Mouse (Mus musculus) cerebellum, postnatal 36 days (tissue): Measurements from ENCODE around the gene Adam20.
"Not testable (repeated sequence)": the region's sequence is repeated elsewhere in the genome, so short reads cannot be mapped to it uniquely, and the experiment has no call there.

Experiments used
- DNase-seq, 2 experiments: peaks; one replicate each; pipeline ENCODE4 v3.0.0; 2021 to 2022; ENCODE audit warnings: mixed read lengths in 2 of 2

The Adam20 gene

DNA sequence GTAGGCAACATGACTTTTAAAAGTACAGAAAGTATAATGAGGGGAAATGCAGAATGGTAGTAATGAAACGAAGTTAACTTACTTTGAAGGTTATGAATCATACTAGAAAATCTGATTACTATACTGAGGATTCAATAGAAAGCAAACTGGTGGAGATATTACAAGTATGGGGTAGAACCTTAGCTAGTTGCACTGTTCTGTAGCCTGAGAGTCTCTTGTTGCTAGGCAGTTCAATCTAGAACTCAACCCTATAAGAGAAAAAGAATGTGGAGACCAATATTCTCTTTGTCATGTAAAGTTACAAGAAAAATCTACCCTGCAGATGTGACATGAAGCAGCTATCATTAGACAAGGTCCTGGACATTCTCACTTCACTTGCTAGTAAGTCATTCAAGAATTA, at the start of gene Adam20:
Gene Adam20, plus strand, starts transcription at position 301 of the 400 bp plus-strand sequence.
- DNase-seq = not testable (repeated sequence)

DNA sequence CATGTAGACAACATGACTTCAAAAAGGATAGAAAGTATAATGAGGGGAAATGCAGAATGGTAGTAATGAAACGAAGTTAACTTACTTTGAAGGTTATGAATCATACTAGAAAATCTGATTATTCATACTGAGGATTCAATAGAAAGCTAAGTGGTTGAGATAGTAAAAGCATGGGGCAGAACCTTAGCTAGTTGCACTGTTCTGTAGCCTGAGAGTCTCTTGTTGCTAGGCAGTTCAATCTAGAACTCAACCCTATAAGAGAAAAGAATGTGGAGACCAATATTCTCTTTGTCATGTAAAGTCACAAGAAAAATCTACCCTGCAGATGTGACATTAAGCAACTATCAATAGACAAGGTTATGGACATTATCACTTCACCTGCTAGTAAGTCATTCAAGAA, 41.2 kb upstream of the Adam20 start, which contains the start of gene Adam25:
Gene Adam25, plus strand, starts transcription at position 301 of the 400 bp plus-strand sequence.
- DNase-seq = not testable (repeated sequence)

GRCm38 (mm10) chr8:40783320-40783719, 9.8 kb upstream of the Adam20 start:
- DNase-seq = no peak

DNA sequence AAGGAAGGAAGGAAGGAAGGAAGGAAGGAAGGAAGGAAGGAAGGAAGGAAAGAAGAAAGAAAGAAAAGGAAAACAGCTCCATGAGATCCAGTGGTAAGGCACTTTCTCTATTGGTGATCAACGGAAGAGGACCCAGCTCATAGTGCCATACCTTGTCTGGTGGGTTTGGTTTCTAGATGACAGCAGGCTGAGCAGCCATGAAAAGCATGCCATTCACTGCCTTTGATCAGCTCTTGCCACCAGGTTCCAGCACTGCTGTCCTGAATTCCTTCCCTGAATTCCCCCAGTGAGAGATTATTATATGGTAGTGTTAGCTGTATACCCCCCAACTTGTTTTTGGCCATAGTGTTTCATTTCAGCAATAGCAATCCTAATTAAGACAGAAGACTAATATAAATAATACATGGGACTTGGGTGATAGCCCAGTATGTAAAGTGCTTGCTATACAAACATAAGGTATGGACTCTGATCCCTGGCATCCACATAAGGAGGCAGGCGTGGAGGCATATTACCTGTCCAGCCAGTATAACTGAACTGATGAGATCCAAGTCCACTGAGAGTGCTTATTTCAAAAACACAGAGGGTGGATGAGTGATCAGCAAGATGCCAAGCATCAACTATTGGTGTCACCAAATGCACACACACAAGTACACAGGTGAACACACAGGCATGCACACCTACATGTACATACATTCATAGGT, 10.5 kb downstream of the Adam20 start:
- DNase-seq = no peak
